Mouse (Mus musculus) bone marrow macrophage, adult 2 months (primary cell): Measurements from ENCODE around the gene Lrrc4. TPM values are rescaled to one million over a fixed set of nuclear protein-coding genes. Genes with fewer than 3 reads are reported as not detected.
A peak's percentile ranks its signal among the peaks of the same experiment; 100 is the strongest.

Experiments used
- H3K27ac ChIP-seq: 2 replicates; pipeline ENCODE4 v1.5.1; 2012; ENCODE audit warnings: low read depth, low read length; ENCODE audit not compliant: insufficient read depth
- H3K4me1 ChIP-seq: 2 replicates; pipeline ENCODE4 v1.6.1; 2012; ENCODE audit warnings: low read length; ENCODE audit not compliant: control insufficient read depth, insufficient read depth
- H3K4me3 ChIP-seq: 2 replicates; pipeline ENCODE4 v1.5.1; 2012; ENCODE audit warnings: mild to moderate bottlenecking, low read length, moderate library complexity; ENCODE audit not compliant: insufficient read depth
- CTCF ChIP-seq: IDR thresholded peaks from 2 replicates; pipeline ENCODE4 v1.5.1; 2012; ENCODE audit warnings: low read depth, mild to moderate bottlenecking, low read length, moderate library complexity
- POLR2A ChIP-seq: IDR thresholded peaks from 2 replicates; pipeline ENCODE4 v1.6.1; 2012; ENCODE audit warnings: mild to moderate bottlenecking, low read depth, low read length, borderline replicate concordance
- polyA plus RNA-seq: library from polyadenylated mRNA; stranded (reverse); fragments of >200 nt; gene quantifications from 2 replicates; pipeline ENCODE4 v1.2.4, GENCODE M21; 2012; ENCODE audit not compliant: missing spikeins, insufficient read depth, insufficient read length

The Lrrc4 gene
- polyA plus RNA-seq, 1 experiment = 0.15 TPM

GRCm38 (mm10) chr6:28857198-28858180 lies 25.9 kb upstream of the Lrrc4 start:
- H3K27ac ChIP-seq = peak overlapping the region; percentile 31
- TF ChIP-seq POLR2A (no peak), CTCF (no peak)
- no peak overlapping the region for H3K4me3 ChIP-seq
- H3K4me1 ChIP-seq = peaks cover 36% of the 10 kb centered on the region

GRCm38 (mm10) chr6:28856789-28857188 lies 25.2 kb upstream of the Lrrc4 start:
- no peak for TF ChIP-seq POLR2A
- TF ChIP-seq CTCF = no peak
- Histone ChIP-seq H3K27ac (peak overlapping the region; percentile 17; the same call in 1 of the 2 replicates), H3K4me1 (peaks cover 31% of the 10 kb centered on the region), H3K4me3 (no peak overlapping the region)

- no peak for TF ChIP-seq POLR2A
- Histone ChIP-seq H3K4me3 (no peak overlapping the region), H3K27ac (no peak overlapping the region), H3K4me1 (peaks cover 27% of the 10 kb centered on the region)
Observed at GRCm38 (mm10) chr6:28855442-28855841, 23.9 kb upstream of the Lrrc4 start.

GRCm38 (mm10) chr6:28854598-28854997 lies 23.1 kb upstream of the Lrrc4 start:
- no peak for TF ChIP-seq CTCF
- TF ChIP-seq POLR2A = no peak
- Histone ChIP-seq H3K27ac (no peak overlapping the region), H3K4me1 (peaks cover 27% of the 10 kb centered on the region), H3K4me3 (no peak overlapping the region)

- H3K4me1 ChIP-seq = peaks cover 31% of the 10 kb centered on the region
- TF ChIP-seq CTCF (no peak), POLR2A (no peak)
- H3K4me3 ChIP-seq = no peak overlapping the region
- no peak overlapping the region for H3K27ac ChIP-seq
Observed at GRCm38 (mm10) chr6:28853654-28854053, 22.1 kb upstream of the Lrrc4 start.

GRCm38 (mm10) chr6:28853164-28853563 lies 21.6 kb upstream of the Lrrc4 start:
- H3K4me3 ChIP-seq = no peak overlapping the region
- no peak overlapping the region for H3K27ac ChIP-seq
- peaks cover 32% of the 10 kb centered on the region for H3K4me1 ChIP-seq
- TF ChIP-seq POLR2A (no peak), CTCF (no peak)

- Histone ChIP-seq H3K27ac (no peak overlapping the region), H3K4me1 (peaks cover 29% of the 10 kb centered on the region), H3K4me3 (no peak overlapping the region)
- no peak for TF ChIP-seq CTCF
- TF ChIP-seq POLR2A = no peak
Observed at GRCm38 (mm10) chr6:28852342-28852741, 20.8 kb upstream of the Lrrc4 start.

- H3K4me3 ChIP-seq = no peak overlapping the region
- H3K4me1 ChIP-seq = peaks cover 12% of the 10 kb centered on the region
- no peak overlapping the region for H3K27ac ChIP-seq
- TF ChIP-seq POLR2A (no peak), CTCF (no peak)
Observed at GRCm38 (mm10) chr6:28850326-28850900, 18.9 kb upstream of the Lrrc4 start.

- TF ChIP-seq POLR2A (no peak), CTCF (no peak)
- Histone ChIP-seq H3K27ac (no peak overlapping the region), H3K4me3 (no peak overlapping the region), H3K4me1 (peaks cover 13% of the 10 kb centered on the region)
Observed at GRCm38 (mm10) chr6:28849317-28849716, 17.8 kb upstream of the Lrrc4 start.

GRCm38 (mm10) chr6:28848891-28849290 lies 17.3 kb upstream of the Lrrc4 start:
- H3K27ac ChIP-seq = no peak overlapping the region
- TF ChIP-seq POLR2A (no peak), CTCF (no peak)
- no peak overlapping the region for H3K4me3 ChIP-seq
- H3K4me1 ChIP-seq = peaks cover 16% of the 10 kb centered on the region
